Mouse (Mus musculus) neural tube, embryonic 14.5 days (tissue): Measurements from ENCODE around the gene Gins2. TPM values are rescaled to one million over a fixed set of nuclear protein-coding genes. Genes with fewer than 3 reads are reported as not detected.

Source experiments
- ATAC-seq: fragments of 200-750 bp; cut with Nextera tagmentation; 2 replicates; pipeline ENCODE4 v1.8.0; 2017; ENCODE audit warnings: low read depth, mild to moderate bottlenecking, moderate TSS enrichment, moderate library complexity
- H3K27ac ChIP-seq: fragments of 300-500 bp; sonication (generic); 2 replicates; pipeline ENCODE4 v1.5.1; 2014; ENCODE audit warnings: low read depth, mild to moderate bottlenecking, control low read depth, low read length, moderate library complexity, mixed read lengths
- H3K27me3 ChIP-seq: fragments of 300-500 bp; sonication (generic); 2 replicates; pipeline ENCODE4 v1.6.1; 2014; ENCODE audit warnings: low read length; ENCODE audit not compliant: control insufficient read depth, insufficient read depth
- H3K36me3 ChIP-seq: fragments of 300-500 bp; sonication (generic); 2 replicates; pipeline ENCODE4 v1.6.1; 2014; ENCODE audit warnings: low read length, mixed read lengths; ENCODE audit not compliant: control insufficient read depth, insufficient read depth
- H3K4me1 ChIP-seq: fragments of 300-500 bp; sonication (generic); 2 replicates; pipeline ENCODE4 v1.6.1; 2014; ENCODE audit warnings: low read length; ENCODE audit not compliant: control insufficient read depth, insufficient read depth
- H3K4me2 ChIP-seq: fragments of 300-500 bp; sonication (generic); 2 replicates; pipeline ENCODE4 v1.6.1; 2014; ENCODE audit warnings: mild to moderate bottlenecking, low read depth, low read length, control low read depth
- H3K4me3 ChIP-seq: fragments of 300-500 bp; sonication (generic); 2 replicates; pipeline ENCODE4 v1.5.1; 2014; ENCODE audit warnings: low read depth, low read length, control low read depth, mixed read lengths
- H3K9ac ChIP-seq: fragments of 300-500 bp; sonication (generic); replicated peaks from 2 replicates; pipeline ENCODE4 v1.6.1; 2014; ENCODE audit warnings: low read depth, mild to moderate bottlenecking, control low read depth, low read length, mixed read lengths
- H3K9me3 ChIP-seq: fragments of 300-500 bp; sonication (generic); 2 replicates; pipeline ENCODE4 v1.6.1; 2016; ENCODE audit warnings: low read length; ENCODE audit not compliant: control insufficient read depth
- WGBS: fragments of 180-500 bp; shearing (Covaris S2); extraction: QIAGEN DNeasy Blood & Tissue Kit; methylation state at CpG from one replicate; pipeline ENCODE4 v1.1.7; 2014; 5-methylcytosine and 5-hydroxymethylcytosine counted together
- polyA plus RNA-seq: library from polyadenylated mRNA; unstranded; fragments of >200 nt; fragmentation: Nextera tagmentation; extraction: Ambion mirVana; gene quantifications from 2 replicates; pipeline ENCODE4 v1.2.1, GENCODE M21; 2014

Gins2 gene
- polyA plus RNA-seq, 1 experiment from 2014 or later, result 10.5 TPM

GRCm38 (mm10) chr8:120549321-120549921 lies 39.7 kb downstream of the Gins2 start:
- Histone ChIP-seq H3K4me1 (peaks cover 67% of the 10 kb centered on the region), H3K9ac (peak overlapping the region; percentile 43), H3K9me3 (no peaks in the 10 kb centered on the region), H3K27ac (peak overlapping the region; percentile 88), H3K36me3 (no peaks in the 10 kb centered on the region), H3K27me3 (no peaks in the 10 kb centered on the region), H3K4me3 (no peak overlapping the region; the same call in 1 of the 2 replicates), H3K4me2 (peak overlapping the region; percentile 40)
- WGBS, result 4% methylated on average over 24 of the region's 25 CpGs
- ATAC-seq, result peak; percentile 26

DNA sequence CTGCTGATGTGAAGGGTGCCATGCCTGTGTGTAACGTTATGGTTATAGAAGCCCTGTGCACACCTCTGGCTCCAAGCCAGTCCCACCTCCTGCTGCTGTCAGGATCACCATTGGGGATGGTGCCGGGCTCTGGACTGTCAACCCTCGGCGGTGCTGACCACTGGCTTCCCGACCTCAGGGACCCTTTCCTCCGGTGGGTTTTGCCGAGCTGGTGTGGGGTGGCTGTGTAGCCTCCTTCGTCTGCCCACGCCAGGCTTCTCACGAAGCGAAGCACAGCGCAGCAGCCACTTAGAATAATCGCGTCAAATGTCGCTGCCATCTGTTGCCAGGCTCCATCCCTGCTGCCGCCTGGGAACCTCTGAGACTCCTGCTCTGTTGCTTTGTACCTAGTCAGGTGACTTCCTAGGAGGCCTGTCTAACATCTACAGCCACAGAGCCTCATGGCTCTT lies 40.8 kb downstream of the Gins2 start:
- Histone ChIP-seq H3K27me3 (no peaks in the 10 kb centered on the region), H3K27ac (peak overlapping the region; percentile 40), H3K9ac (0 out of 2 replicates have a peak overlapping the region, but pooled peaks have one; percentile 25), H3K4me2 (no peak overlapping the region; the same call in 1 of the 2 replicates), H3K4me1 (peaks cover 72% of the 10 kb centered on the region), H3K4me3 (no peak overlapping the region), H3K9me3 (no peaks in the 10 kb centered on the region), H3K36me3 (no peaks in the 10 kb centered on the region)
- ATAC-seq, result 0 out of 2 replicates have a peak, but pooled peaks have one; percentile 9
- WGBS, result 34% methylated on average over 16 of the region's 16 CpGs

DNA sequence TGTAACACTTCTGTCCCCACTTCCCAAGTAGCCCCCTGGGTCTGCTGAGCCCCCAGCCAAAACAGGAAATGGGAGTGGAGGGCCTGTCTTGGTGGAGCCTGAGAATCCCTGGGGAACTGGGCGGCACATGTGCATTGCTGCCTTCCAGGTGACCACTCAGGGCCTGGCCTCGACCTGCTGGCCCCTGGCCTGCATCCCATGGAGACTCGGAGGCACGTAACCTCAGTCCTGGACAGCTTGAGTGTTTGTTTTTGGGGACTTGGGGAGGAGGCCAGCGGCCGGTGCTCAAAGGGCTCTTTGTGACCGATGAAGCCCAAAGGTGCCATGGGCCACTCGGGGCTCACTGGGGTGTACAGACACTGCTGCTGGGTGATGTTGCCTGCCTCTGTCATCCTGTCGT lies 41.5 kb downstream of the Gins2 start:
- Histone ChIP-seq H3K9me3 (no peaks in the 10 kb centered on the region), H3K4me1 (peaks cover 72% of the 10 kb centered on the region), H3K27ac (no peak overlapping the region), H3K9ac (no peak overlapping the region), H3K4me2 (no peak overlapping the region), H3K36me3 (no peaks in the 10 kb centered on the region), H3K4me3 (no peak overlapping the region), H3K27me3 (no peaks in the 10 kb centered on the region)
- WGBS, result 66% methylated on average over 9 of the region's 9 CpGs
- no peak for ATAC-seq

DNA sequence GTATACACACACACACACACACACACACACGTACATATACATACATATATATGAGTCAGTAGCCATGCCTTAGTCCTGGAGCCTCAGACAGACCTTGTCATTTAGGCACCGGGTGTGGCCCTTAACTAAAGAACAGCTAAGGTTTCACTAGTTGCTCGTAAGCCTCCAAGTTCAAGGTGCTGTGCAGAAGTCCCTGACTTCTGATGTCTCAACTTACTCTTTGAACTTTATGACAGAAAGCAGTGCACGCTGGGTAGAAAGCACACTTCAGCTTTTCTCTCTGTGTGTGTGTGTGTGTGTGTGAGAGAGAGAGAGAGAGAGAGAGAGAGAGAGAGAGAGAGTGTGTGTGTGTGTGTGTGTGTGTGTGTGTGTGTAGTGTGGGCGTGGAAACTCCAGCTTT lies 44.9 kb downstream of the Gins2 start:
- no peaks in the 10 kb centered on the region for H3K27me3 ChIP-seq
- no peak overlapping the region for H3K4me2 ChIP-seq
- no peak overlapping the region for H3K27ac ChIP-seq
- no peak for ATAC-seq
- peaks cover 55% of the 10 kb centered on the region for H3K4me1 ChIP-seq
- WGBS, result 95% methylated on average over 5 of the region's 5 CpGs
- H3K36me3 ChIP-seq, result no peaks in the 10 kb centered on the region
- no peaks in the 10 kb centered on the region for H3K9me3 ChIP-seq
- H3K4me3 ChIP-seq, result no peak overlapping the region
- H3K9ac ChIP-seq, result no peak overlapping the region

- Histone ChIP-seq H3K4me3 (no peak overlapping the region), H3K27me3 (no peaks in the 10 kb centered on the region), H3K36me3 (no peaks in the 10 kb centered on the region), H3K27ac (no peak overlapping the region), H3K9me3 (no peaks in the 10 kb centered on the region), H3K4me1 (peaks cover 56% of the 10 kb centered on the region), H3K4me2 (no peak overlapping the region; the same call in 1 of the 2 replicates), H3K9ac (no peak overlapping the region)
- WGBS, result 50% methylated on average over 8 of the region's 8 CpGs
- ATAC-seq, result no peak
Measured at GRCm38 (mm10) chr8:120543416-120544055, 45.6 kb downstream of the Gins2 start.

GRCm38 (mm10) chr8:120542995-120543394 lies 46.1 kb downstream of the Gins2 start:
- peak overlapping the region; percentile 11; the same call in 1 of the 2 replicates for H3K4me2 ChIP-seq
- no peaks in the 10 kb centered on the region for H3K9me3 ChIP-seq
- WGBS, result 17% methylated on average over 13 of the region's 13 CpGs
- no peak overlapping the region for H3K9ac ChIP-seq
- H3K27me3 ChIP-seq, result no peaks in the 10 kb centered on the region
- H3K4me1 ChIP-seq, result peaks cover 56% of the 10 kb centered on the region
- H3K27ac ChIP-seq, result no peak overlapping the region
- no peak overlapping the region for H3K4me3 ChIP-seq
- no peak for ATAC-seq
- no peaks in the 10 kb centered on the region for H3K36me3 ChIP-seq

- ATAC-seq, result no peak
- Histone ChIP-seq H3K27me3 (no peaks in the 10 kb centered on the region), H3K9ac (peak overlapping the region; percentile 22; the same call in 1 of the 2 replicates), H3K27ac (peak overlapping the region; percentile 99; the same call in 1 of the 2 replicates), H3K36me3 (no peaks in the 10 kb centered on the region), H3K4me2 (peak overlapping the region; percentile 99), H3K9me3 (no peaks in the 10 kb centered on the region), H3K4me1 (peaks cover 65% of the 10 kb centered on the region), H3K4me3 (no peak overlapping the region)
- 21% methylated on average over 23 of the region's 23 CpGs for WGBS
Measured at GRCm38 (mm10) chr8:120539775-120540625, 49.1 kb downstream of the Gins2 start.

DNA sequence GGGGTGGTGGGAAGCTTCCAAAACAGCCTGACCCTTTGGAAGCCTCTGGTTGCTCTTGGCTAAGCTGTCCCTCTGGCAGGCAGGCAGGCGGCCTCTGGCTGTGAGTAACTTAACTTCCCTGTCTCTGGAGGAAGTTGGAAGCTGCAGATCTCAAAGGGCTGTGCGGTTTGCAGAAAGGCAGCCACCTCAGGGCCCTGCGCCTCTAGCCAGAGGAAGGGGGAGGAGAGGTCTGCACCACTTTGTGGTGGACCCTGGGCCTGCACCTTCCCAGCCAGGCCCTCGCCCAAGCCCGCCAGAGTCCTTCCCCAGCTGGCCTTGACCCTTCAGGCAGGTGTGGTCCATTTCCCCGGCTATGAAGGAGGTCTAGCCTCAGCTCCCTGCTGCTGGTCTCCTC lies 49.7 kb downstream of the Gins2 start:
- WGBS, result 18% methylated on average over 5 of the region's 6 CpGs
- peak overlapping the region; percentile 56; the same call in 1 of the 2 replicates for H3K4me3 ChIP-seq
- H3K4me2 ChIP-seq, result peak overlapping the region; percentile 99
- no peaks in the 10 kb centered on the region for H3K27me3 ChIP-seq
- no peak for ATAC-seq
- no peaks in the 10 kb centered on the region for H3K36me3 ChIP-seq
- H3K9ac ChIP-seq, result peak overlapping the region; percentile 87
- no peaks in the 10 kb centered on the region for H3K9me3 ChIP-seq
- H3K27ac ChIP-seq, result peak overlapping the region; percentile 99
- H3K4me1 ChIP-seq, result peaks cover 72% of the 10 kb centered on the region
